Mouse (Mus musculus): ENCODE measurements around the gene Slc36a3. TPM values are rescaled to one million over a fixed set of nuclear protein-coding genes. Genes with fewer than 3 reads are reported as not detected.
"Not testable (repeated sequence)": the region's sequence is repeated elsewhere in the genome, so short reads cannot be mapped to it uniquely, and the experiment has no call there.

The Slc36a3 gene
- total RNA-seq, 2 experiments from 2014 or later = not detected

DNA sequence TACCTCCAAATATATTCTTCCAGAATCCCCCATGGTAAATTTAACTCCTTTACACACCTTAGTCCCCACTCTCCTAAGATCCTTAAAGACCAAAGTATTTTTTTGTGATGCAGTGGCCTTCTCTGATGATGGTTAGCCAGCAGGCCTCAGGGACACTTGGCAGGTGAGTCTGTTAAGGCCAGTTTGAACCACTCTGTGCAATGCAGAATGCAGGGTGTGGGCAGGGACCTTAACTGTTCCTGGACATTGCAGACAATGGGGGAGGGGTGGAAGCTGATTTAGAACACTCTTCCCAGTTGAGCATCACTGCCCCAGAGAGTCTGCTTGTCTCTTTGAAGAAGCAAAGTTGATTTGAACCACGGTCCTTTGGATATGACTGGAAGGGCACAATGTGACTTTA, 4.7 kb downstream of the Slc36a3 start:
- DNase-seq (ENCODE audit: low spot score in 2 of 2) = no peak

DNA sequence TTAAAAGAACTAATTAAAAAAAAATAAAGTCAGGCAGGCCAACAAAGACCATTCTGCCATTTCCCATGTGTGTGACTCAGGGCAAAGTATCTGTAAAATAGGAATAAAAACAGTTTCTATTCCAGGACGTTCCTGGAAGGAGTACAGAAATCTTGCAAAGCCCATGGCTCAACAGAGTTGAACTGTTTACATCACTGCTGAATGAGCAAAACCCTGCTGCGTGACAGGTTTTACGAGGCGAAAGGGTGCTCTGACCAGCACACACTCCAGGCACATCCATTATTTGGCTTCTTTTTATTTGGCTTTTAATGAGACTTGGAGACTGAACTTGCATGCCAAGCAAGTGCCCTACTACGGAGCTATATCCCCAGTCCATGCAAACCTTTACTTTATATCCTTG, 7.5 kb downstream of the Slc36a3 start:
- DNase-seq (ENCODE audit: low spot score in 2 of 2) = no peak

DNA sequence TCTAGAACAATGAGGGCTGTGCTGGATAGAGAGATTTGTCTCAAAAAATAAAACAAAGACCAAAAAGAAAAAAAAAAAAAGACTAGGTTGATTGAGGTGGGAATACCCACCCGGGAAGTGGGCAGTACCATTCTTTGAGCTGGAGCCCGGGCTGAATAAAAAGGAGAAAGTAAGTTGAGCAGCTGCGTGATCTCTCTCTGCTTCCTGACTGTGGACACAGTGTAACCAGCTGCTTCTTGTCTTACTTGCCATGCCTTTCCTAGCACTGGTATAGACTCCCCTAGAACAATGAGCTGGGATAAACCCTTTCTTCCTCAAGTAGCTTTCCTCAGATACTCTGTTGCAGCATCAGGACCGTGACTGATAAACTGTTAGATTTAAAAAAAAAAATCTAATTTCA, 10.0 kb downstream of the Slc36a3 start:
- no peak for DNase-seq (ENCODE audit: low spot score in 2 of 2)

DNA sequence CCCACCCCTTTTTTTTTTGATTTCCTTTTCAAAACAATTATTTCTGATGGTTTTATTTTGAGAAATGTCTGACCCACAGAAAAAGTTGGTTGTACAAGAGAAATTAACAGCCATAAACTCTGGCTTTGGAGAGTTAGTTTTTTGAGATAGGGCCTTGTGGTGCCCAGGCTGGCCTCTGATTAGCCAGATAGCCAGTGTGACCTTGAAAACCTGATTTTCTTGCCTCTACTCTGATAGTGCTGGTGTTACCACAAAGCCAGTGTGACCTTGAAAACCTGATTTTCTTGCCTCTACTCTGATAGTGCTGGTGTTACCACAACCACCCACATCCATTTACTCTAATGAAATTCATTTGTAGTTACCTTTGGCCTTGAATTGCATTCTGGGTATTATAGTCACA, 13.9 kb downstream of the Slc36a3 start:
- DNase-seq (ENCODE audit: low spot score in 2 of 2) = no peak

DNA sequence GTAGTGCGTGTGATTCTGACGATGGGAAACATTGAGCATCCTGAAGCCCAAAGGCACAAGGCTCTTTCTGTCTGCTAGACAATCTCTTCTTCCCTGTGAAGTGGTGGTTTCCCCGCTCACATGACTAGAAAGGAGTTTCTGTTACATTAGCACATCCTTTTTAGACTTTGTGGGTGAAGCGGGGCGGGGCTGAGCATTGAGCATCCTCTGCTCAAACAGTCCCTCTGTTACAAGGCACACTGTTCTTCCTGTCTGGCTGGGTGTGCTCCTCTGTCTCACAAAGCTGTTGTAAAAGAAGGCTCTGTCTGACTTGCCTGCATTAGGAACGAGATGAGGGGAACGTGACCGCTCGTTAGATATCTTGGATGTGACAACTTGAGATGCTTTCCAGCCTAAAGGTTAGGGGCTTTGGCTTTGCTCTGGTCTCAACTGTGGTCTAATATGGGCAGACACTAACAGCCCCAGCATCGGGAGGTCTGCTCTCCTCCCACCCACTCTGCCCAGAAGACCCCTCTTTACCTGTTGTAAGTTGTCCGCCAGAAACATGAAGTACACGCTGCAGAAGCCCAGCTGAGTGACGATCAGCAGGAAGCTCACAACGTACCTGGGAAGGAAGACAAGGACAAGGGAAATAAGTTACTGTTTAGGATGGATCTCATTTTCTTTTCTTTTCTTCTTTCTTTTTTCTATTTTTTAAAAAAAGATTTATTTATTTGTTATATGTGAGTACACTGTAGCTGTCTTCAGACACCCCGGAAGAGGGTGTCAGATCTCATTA, 14.5 kb downstream of the Slc36a3 start:
- DNase-seq (ENCODE audit: low spot score in 2 of 2) = peak; percentile 6 to 20

DNA sequence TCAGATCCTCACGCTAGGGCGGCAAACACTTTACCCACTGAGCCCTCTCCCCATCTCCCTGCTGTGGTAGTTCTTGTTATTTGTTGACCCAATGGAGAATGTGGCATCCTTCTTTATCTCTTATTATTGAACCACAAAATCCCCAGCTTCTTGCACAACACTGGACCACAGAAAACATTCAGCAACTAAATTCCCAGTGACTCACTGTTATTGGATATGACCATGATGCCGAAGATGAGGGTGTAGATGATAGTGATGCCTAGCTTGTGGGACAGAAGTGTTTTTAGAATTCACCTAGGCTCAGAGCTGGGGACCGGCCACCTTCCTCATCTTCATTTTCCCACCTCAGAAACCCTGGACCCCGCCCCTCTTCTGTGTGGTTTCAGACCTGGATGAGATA, 16.6 kb downstream of the Slc36a3 start:
- no peak for DNase-seq (ENCODE audit: low spot score in 2 of 2)

DNA sequence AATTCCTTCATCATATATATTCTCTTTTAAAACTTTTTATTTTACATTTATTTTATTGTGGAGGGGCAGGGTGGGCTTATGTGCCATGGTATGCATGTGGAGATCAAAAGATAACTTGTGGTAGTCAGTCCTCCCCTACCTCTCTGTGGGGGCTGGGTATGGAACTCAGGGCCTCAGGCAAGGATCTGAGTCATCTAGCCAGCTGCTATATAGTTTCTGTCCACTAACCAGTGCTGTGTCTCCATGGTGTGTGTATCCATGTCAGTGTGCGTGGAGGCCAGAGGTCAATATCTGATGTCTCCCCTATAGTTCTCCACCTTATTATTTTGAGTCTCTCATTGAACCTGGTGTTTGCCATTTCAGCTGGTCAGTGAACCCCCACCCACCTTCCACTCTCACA, 17.1 kb downstream of the Slc36a3 start:
- DNase-seq (ENCODE audit: low spot score in 2 of 2) = no peak

DNA sequence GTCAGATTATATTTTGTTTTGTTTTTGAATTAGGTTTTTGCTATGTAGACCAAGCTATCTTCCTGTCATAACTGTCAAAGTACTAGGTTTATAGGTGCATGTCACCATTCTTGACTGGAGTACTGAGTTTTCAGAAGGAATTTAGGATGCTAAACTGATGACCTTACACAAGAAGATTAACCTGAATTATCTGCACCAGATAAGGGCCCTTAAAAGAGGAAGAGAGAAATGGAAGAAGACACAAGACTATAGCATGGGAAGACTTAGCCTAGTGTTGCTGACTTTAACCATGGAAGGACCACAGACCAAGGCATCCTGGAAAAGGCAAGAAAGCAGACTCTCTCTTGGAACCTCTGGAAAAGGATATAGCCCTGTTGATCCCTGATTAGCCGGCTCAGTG, 18.3 kb downstream of the Slc36a3 start:
- DNase-seq (ENCODE audit: low spot score in 2 of 2) = no peak

DNA sequence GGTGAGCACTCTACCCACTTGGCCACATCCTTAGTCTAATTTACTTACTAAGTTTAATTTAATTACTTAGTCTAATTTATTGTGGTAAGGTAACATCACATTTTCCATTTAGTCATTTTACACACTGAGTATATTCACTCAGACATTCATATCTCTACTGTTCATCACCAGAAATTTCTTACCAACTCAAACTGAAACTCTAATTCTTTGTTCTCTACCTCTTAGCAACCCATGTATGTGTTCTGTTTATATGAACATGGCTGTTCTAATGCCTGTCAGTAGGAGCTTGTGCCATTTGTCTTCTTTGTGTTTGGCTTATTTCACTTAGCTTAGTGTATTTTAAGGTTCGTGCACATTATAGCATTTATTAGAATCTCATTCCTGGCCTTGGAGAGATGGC, 19.6 kb downstream of the Slc36a3 start:
- no peak for DNase-seq (ENCODE audit: low spot score in 2 of 2)

DNA sequence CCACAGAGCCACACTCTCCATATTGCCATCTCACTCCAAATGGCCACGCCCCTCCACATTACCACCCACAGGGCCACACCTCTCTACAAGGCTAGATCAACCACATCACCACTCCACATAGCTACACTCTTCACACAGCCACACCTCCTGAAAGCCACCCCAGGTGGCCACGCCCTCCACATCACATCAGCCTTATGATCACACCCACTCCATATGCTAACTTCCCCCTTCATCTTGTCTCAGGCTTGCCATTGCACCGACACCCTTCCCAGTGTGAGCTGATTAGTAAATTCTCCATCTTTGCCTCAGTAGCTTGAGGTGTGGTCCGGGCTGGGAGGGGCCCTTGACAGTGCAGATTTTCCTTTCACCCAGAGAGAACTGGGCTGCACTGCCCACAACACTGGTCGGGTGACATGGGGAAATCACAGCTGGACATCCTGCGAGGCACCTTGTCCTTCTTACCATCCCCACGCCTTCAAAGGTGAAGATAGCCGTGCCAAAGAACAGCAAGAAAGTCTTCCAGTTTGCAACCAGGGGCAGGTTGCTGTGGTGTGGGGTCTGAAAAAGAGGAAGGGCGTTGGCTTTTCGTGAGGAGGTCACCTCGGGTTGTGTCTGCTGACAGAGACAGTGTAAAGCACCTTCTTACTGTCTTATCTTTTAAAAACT, 20.3 kb downstream of the Slc36a3 start:
- DNase-seq (ENCODE audit: low spot score in 2 of 2) = no peak

DNA sequence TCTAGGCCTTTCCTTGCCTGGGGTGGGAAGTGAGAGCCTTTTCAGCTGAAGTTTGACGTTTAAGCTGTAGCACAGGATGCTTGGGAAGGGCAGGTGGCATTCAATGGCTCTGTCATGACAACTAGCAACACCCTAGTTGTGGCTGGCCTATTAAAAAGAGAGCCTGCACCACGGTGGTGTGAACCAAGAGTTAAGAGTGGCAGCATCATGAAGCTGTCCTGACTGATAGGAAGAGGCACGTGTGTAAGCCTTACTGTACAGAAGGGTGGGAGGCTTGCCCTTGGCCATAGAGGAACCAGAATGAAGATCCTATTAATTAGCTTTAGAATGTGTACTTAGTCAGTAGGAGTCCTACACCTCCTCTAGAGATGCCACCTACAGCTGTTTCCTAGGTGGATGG, 23.1 kb downstream of the Slc36a3 start:
- DNase-seq (ENCODE audit: low spot score in 2 of 2) = no peak

DNA sequence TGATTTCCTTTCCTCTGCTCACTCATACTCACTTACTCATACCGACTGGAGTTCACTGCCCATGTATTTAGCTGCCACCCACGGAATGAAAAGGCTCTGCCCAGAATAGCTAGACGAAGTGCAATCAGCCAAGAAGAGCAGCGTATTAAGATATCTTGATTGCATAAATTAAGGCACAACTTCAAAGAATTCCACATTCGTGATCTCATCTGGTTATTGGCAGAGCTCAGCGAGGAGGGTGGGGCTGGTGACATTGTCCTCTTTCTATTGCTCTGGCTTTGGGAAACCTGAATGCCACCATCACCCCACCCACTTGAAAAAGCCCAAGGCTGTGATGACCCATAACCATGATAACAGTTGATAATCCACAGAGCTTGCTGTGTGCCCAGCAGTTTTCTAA, 23.6 kb downstream of the Slc36a3 start:
- DNase-seq (ENCODE audit: low spot score in 2 of 2) = no peak

DNA sequence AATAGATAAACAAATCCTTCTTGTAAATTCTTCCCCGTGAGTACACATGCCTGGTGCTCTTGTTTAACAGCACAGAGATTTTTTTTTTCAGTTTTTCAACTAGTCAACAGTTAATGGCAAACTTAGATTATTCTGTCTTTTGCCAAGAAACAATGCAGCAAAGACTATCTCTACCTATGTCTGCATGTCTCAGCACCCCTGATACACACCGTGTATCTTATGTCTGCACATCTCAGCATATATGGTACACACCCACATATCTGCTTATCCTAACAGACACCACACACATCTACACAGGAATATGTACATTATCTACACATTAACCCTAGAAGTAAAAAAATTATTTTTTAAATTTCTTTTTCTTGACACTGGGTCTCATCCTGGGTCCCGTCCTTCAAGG, 24.8 kb downstream of the Slc36a3 start:
- DNase-seq (ENCODE audit: low spot score in 2 of 2) = no peak

DNA sequence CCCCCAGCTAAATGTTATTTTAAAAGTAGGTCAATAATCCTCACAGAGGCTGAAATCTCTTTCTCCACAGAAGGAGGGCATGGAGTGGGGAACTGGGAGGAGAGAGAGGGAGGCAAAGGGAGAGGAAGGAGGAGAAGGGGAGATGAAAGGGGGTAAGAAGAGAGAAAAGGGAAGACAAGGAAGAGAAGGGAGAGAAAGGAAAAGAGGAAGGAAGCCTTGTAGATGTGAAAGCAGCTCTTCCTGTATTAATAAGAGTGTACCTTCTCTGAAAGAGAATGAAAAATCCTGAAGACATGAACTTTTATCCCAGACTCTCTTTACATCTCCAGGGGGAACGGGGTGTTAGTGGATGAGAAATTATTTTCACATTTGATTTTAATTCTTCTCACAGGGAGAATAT, 30.1 kb downstream of the Slc36a3 start:
- no peak for DNase-seq (ENCODE audit: low spot score in 2 of 2)

DNA sequence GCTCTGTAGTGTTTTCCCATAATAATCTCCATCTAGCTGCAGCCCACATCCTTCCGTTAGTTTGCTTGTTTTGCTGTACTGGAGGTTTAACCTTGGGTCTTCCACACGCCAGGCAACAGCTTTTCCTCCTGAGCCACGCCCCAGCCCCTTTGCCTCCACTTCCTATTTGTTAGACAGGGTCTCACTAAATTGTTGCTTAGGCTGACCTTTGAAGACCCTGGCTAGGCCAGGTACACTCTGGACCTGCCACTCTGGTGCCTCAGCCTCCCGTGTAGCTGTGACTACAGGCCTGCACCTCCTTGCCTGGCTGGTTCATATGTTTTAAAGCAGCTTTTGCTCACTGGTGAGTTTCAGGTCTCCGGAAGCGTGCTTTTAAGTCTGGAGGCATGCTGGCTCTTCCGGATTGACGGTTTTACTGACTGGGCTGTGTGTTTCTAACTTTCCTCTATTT, 30.7 kb downstream of the Slc36a3 start:
- DNase-seq (ENCODE audit: low spot score in 2 of 2) = no peak

DNA sequence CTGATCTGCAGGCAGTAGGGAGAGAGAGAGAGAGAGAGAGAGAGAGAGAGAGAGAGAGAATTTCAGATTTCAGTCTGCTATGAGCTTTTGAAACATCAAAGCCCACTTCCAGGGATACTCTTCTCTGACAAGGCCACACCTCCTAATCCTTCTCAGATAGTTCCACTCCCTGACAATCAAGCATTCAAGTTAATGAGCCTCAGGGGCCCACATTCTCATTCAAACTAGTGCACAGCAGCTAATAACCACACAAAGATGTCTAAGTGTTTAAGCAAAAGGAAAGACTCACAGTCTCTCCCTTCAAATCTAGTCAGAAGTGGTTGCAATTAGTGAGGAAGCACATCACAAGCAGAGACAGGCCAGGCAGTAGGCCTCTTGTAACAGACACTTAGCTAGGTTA, 31.2 kb downstream of the Slc36a3 start:
- DNase-seq (ENCODE audit: low spot score in 2 of 2) = no peak

DNA sequence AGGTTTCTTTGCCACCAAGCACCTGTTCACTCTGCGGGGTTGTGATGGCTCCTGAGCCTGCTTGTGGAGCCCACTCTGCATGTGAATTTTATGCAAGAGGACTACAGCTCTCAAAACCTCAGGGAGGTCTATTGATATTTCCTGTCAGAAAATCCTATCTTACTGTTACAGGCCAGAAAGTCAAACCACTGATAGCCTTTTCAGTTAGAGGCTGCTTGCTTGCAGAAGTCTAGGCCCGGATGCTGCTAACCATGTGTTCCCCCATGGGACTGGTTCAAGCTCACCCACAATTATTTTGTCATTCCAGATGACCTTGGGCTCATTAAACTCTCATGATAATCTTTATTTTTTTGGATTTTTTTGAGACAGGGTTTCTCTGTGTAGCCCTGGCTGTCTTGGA, 34.5 kb downstream of the Slc36a3 start:
- DNase-seq (ENCODE audit: low spot score in 2 of 2) = no peak

DNA sequence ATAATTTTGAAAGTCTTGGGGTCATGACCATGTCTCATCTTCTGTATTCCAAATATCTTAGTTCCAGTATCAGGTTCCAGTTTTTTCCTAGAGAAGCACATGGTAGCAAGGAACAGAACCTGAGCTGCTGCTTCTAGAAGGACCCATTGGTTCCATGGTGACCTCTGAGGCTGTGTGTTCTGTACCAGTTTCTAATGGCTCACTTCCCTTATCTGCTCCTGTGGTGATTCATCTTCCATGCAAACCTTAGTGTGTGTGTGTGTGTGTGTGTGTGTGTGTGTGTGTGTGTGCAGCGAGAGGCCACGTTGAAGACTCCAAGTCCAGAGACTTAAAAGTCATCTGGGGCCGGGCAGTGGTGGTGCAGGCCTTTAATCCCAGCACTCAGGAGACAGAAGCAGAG, 35.5 kb downstream of the Slc36a3 start:
- no peak for DNase-seq (ENCODE audit: low spot score in 2 of 2)

DNA sequence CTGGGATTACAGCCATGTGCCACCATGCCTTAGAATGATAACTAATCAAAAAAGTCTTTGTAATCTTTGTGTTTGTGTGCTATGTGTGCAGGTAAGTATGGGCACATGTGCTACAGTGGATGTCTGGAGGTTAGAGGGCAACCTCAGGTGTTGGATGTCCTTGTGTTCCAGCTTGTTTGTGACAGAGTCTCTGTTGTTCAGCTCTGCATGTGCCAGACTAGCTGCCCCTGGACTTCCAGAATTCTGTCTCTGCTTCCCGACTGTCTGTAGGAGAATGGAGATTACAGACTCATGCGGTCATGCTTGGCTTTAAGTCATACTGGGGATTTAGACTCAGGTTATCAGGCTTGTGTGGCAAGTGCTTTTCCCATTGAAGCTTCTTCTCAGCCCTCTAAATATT, 37.2 kb downstream of the Slc36a3 start:
- DNase-seq (ENCODE audit: low spot score in 2 of 2) = no peak

DNA sequence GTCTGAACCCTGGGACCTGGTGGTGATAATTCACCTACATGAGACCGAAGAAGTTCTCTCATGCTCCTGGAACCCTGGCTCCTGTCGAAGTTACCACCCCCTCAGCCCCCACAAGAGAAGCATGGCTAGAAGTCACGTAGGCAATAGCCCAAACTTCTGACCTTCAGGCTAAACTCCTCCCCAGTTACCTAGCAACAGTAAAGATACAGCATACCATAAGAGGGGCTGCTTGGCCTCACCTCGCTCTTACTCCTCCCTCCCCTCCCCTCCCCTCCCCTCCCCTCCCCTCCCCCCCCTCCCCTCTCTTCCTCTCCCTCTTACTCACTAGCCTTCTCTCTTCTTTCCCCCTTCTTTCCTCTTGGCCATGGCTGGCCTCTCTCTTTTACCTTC, 37.7 kb downstream of the Slc36a3 start:
- DNase-seq (ENCODE audit: low spot score in 2 of 2) = not testable (repeated sequence)

DNA sequence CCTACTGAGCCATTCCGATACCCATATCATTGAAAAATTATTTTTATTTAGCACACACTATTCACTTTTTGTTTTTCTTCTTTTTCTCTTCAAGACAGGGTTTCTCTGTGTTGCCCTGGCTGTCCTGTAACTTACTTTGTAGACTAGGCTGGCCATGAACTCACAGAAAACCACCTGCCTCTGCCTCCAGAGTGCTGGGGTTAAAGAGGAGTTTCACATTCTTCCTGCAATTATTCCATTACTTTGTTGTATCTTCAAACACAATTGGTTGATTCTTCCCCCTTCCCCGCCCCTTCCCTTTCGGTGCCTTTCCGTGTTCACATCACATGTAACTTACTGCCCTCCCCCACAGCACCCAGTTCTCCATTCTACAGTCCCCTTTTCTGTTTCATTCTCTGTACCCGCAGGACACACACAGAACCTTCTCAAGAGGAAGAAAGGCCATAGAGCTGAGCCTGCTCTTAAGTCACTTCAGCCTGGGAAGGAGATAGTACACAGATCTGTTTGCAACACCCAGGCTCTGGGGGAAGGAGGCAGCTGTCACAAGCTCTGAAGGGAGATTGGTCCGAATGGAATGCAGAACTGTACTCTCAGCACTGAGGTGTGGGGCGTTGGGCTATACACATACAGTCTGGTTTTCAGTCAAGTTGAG, 38.2 kb downstream of the Slc36a3 start:
- peak in 1 of 2 experiments; percentile 27 for DNase-seq (ENCODE audit: low spot score in 2 of 2)

DNA sequence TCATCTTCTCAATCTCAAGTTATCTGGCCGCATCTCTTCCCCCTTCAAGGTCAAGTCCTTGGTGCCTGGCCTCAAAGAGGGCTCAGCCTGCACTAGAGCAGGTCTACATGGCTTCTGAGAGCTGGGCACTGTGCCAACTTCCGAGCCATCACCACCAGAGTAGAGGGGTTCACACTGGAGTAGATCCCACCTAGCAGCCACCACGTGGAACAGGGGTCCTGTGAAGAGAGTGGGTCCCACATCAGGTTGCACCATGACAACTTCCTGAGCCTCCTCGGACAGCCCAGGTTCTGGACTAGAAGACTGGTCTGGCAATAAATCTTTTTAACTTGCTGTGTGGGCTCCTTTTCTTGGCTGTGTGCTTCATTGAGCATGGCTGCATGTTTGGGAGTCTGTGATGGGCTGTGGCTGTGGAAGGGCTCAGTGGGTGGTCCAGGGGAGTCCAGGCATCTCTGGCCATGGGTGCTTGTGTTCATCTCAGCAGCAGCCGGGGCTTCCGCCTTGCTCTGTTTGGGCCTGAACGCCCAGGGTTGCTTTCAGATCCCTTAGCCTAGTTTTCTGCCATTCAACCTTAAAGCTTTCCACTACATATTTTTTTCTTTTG, 40.8 kb downstream of the Slc36a3 start:
- DNase-seq (ENCODE audit: low spot score in 2 of 2) = no peak

Measured in layer of hippocampus, postnatal 14 days (tissue).